Mouse (Mus musculus): ENCODE results near the gene Slc22a29.

GRCm38 (mm10) chr19:8251896-8252704, 33.4 kb upstream of the Slc22a29 start:
- TF ChIP-seq GATA1 (IDR thresholded peaks at IDR 0.05; ENCODE audit: borderline replicate concordance, low read length) (no peak), FLI1 (IDR thresholded peaks at IDR 0.05; ENCODE audit: low read length) (no peak)

Data from megakaryocyte, embryonic 14.5 days (primary cell).